Mouse (Mus musculus) fat pad, adult 2 months (tissue): ENCODE measurements around the gene Ppp1r32.
A peak's percentile ranks its signal among the peaks of the same experiment; 100 is the strongest.

Experiments used
- DNase-seq: peaks from one replicate; pipeline ENCODE4 v3.0.0-alpha.2; 2011; ENCODE audit warnings: low read depth, low spot score; ENCODE audit errors: extremely low read depth

The Ppp1r32 gene

DNA sequence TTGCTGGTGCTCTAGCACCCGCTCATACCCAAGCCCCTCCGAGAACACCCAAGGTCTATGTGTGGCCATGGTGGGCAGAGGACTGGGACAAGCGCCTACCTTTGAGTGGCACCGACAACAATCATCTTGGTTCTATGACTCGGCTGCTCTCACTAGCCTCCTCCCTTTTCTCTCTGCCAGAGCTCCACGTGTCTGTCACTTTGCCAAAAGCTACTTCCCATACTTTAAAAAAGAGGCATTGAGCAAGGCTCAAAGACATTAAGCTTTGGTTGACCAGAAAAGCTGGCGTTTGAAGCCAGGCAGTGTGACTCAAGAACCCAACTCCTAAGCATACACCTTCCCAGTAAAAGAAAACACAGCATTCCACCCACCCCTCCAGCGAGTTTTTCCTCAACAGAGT is 24.6 kb downstream of the Ppp1r32 start:
- DNase-seq, result peak; percentile 78

DNA sequence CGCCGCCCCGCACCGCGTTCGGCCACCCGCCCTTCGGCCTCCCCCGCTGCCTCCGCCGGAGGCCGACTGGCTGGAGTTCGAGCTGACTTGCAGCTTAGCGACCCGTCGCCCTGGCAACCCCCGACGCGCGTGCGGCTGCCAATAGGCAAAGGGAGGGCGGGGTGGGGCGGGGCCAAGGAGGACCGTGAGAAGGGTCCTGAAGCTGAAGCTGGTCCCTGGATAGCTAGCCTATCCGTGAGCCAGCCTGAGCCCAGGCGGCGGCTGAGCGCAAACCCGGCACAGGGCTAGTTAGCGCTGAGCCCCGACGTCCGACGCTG is 25.3 kb downstream of the Ppp1r32 start:
- DNase-seq, result no peak

DNA sequence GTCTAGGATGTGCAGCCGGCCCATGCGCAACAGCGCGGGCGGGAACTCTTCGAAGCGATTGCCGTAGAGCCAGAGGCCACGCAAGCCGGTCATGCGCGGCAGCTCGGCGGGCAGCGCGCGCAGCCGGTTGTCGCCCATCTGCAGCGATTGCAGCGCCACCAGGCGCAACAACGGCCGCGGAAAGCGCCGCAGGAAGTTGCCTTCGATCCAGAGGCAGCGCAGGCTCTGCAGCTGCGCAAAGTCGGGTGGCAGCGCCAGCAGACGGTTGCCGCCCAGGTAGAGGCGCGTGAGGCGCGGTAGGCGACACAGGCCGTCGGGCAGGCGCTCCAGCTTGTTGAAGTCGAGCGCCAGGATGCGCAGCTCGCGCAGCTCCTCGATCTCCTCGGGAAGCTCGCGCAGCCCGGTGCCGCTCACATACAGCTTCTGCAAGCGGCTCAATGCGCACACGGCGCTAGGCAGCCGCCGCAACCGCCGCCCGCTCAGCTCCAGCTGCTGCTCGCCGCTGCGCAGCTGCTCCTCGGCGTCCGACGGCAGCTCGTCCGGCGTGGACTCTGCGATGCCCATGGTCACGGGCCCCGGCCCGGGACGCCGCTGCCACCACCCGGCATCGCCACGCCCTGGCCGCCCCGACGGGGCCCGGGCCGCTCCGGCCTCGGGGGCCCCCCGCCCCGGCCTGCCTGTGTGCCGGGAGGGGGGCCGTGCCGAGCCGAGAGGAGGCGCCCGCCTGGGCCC is 25.8 kb downstream of the Ppp1r32 start, which contains the start of gene Lrrc10b:
Lrrc10b (minus strand) TSS at position 722 of the 732 bp plus-strand sequence.
- no peak for DNase-seq

DNA sequence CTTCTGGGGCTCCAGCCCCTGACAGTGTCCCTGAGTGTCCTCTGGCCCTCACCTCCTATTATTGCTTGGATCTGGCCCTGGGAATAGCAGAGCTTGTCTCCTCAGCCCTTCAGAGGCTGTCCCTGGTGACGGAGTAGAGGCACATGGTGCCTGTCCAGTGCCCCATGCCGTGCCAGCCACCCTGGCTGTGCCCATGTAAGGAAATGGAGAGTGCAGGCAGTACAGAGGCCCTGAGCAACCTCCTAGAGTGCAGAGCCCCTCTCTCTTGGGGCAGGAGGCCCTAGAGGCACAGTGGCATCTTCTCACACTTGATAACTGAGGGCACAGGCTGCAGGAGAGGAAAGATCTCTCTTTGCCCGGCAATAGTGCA is 27.3 kb downstream of the Ppp1r32 start:
- no peak for DNase-seq

DNA sequence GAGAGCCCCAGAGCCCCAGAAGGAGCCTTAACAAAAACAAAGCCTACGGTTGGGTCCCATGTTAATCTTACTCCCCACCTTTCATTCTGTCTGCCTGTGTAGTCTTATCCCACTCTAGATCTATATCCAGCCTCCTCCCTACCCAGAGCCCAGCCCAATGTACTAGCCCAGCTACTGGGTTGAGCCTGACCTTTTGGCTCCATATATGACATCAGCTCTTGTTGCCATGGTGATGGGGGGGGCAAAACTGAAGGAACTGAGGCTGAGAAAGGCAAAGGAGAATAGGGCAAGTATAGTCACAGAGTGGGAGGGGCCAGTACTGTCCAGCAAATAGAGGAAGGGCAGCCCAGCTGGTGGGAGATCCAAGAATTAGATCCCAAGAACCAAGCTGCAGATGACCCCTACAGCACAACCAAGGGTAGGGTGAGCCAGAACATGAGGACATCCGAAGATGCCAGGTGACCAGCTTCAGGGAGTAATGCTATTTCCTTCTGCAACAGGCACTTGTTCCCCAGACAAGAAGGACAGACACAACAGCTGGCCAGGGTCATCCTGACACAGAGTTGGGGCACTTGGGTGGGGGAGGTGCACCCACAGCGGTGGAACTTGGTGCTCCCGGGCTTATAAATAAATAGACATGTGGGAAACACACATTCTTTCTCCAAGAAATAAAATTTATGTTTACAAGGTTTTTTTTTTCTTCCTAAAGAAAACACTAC is 27.9 kb downstream of the Ppp1r32 start:
- DNase-seq, result no peak

DNA sequence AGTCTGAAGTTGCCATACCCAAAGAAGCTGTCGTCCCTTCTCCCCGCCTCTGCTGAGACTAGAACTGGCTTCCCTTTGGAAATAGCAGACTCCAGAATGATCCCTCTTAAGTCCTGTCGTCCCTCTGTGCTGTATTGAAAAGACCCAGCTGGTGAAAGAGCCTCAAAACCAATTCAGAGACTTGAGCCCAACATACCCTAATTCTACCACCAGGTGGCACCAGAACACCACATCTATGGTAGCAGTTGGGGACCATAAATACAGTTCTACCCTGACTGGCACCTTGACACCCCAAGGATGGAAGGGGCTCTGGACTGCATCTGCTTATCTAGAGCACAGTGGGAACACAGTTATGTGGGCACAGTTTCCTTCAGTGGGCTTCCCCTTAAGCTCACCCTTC is 33.0 kb downstream of the Ppp1r32 start:
- no peak for DNase-seq

DNA sequence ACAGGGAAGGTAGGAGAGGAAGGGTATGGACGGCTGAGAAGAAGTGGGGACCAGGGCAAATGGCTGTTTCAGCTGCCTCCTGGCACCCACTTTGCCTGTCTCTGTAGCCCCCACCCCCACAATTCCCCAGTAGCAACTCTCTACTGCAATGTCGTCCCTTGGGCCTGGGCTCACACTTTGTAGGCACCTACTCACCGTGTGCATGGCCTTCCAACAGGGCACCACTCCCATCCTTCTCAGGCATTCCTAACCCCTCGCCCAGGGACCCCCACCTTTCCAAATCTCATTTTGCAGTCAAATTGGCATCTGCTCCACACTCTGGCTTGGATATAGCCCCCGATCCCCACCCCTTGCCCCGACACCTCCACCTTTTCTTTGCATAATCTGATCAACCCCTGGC is 33.5 kb downstream of the Ppp1r32 start:
- DNase-seq, result no peak

DNA sequence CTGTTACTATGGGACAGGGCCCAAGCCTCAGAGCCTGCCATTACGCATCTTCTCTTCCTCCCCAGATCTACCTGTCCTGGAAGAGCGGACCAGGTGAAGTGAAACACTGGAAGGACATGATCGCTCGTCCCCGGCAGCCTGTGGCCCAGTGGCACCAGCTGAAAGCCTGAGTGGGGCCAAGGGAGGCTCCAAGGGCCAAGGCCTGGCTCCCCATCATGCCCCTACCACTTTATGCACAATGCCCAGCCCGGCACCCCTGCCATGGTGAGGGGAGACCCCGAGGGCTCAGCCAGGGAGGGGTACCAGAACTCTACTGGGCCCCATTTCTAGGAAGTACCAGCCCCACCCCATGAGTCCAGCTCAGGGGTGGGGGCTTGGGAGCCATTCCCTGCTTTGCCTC is 34.5 kb downstream of the Ppp1r32 start:
- no peak for DNase-seq

DNA sequence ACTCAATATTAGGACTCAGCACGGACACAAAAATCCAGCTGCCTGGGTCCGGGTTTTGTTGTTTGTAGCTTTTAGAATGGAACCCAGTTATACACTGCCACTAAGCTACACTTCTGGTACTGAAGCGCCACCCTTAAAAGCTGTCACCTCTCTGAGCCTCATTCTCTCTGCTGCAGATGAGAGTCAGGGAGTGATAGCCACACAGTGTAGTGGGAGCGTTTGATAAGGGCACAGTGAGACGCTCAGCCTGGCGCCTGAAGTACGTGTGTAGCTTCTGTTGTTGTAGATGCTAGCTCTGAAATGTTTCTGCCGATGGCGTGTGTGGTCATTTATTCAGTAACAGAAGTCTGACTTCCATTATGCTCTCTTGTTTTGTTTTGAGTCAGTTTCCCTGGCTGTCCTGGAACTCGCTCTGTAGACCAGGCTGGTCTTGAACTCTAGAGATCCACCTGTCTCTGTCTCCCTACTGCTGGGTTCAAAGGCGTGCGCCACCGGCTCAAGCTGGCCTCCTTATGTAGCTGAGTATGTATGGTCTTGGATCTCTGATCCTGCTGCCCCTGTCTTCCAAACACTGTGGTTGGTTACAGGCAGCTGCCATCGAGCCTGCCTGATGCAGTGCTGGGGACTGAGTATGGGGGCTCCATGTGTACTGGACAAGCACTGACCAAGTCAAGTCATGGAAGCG is 37.9 kb downstream of the Ppp1r32 start:
- DNase-seq, result no peak

DNA sequence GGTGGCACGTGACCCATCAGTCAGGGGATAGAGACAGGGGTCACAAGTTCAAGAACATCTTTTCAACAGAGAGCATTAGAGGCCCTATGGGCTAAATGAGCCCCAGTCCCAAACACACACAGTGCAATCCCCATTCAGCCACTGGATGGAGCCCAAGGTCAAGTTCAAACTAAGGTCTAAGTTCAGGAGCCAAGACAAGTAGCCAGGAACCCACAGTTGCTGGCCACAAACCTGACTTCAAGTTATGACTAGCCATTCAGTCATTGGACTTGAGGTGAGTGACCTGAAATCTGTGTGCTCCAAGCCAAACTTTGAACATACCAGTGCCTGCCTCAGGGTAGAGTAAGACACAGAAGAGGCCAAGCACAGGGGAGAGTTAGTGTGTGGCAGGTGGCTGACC is 45.2 kb downstream of the Ppp1r32 start:
- DNase-seq, result peak; percentile 86

DNA sequence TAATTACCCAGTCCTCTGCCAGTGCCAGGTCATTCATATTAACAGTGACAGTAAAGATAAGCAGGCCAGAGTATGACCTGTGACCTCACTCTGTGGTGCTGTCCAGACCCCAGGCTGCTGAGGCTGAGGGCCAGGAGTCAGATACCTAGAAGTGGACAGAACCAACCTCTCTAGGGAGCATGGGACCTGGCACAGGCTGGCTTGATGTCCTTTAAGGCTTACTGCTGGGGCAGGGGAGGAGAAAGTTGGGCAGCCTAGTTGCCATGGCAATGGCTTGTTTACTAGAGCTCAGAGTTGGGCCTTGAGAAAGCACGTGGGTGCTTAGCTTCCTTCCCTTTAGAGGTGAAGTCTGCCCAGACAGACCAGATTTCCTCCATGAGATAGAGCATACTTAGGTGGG is 46.0 kb downstream of the Ppp1r32 start:
- DNase-seq, result no peak

DNA sequence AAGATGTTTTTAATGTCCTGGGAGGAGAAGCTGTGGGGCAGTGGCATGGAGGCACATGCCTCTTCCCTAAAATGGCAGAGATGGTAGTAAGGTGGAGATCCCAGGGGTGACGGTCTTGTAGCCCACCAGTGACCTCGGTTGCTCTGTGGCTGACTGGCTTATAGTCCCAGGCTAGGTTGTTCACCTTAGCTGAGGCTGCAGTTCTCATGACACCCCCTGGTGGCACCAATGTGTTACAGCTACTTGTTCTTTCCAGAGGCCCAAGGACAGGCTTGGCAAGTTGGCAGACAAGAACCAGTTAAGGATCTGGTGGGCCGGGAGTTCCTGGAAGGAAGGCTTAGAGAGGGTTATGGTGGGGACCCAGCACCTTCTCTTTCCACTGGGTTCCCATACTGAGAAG is 46.8 kb downstream of the Ppp1r32 start:
- no peak for DNase-seq

DNA sequence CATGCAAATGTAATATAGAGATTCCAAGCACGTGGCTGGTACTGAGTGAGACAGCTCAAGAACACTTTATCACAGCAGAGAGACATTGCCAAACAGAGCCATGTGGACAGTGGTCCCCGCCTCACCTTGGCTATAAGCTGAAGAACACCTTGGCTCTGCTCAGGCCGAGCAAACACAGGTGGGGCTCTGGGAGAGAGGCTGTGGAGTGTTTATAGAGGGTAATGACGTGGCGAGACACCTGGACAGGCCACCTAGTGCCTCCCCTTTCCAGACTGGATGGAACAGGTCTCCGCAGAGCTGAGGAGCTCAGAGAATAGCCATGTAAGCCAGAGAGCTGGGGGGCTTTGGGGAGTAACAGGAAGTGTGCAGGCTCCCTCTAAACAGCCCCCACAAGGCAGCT is 47.8 kb downstream of the Ppp1r32 start:
- DNase-seq, result no peak

DNA sequence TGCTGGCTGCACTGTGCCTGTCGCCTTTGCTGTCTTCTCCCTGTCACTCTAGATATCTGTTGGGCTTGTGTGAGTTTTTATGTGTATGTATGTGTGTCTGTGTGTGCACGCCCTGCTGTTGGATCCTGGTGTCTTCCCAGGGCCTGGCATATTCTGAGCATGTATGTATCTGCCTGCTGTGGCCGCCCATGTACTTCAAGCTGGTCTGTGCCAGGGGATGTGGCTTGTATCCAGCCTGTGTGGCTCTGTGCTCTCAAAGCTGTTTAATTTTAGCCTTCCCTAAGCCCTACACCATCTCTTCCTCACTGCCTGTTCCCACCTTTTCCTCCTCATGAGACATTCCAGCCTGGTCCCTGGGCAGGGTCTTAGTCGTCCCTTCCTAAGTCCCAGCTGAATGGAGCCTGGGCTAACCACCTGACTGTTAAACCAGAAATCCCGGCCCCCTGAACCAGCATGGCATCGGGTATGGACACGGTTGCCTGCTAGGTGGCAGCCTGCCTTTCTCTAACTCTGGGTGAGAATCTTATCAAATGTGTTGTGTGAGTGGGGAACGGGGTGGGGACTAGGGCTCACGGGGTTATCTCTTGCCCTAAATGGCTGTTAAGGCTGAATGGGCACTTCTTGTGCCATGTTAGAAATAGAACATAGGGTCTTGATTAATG is 48.7 kb downstream of the Ppp1r32 start:
- DNase-seq, result no peak

DNA sequence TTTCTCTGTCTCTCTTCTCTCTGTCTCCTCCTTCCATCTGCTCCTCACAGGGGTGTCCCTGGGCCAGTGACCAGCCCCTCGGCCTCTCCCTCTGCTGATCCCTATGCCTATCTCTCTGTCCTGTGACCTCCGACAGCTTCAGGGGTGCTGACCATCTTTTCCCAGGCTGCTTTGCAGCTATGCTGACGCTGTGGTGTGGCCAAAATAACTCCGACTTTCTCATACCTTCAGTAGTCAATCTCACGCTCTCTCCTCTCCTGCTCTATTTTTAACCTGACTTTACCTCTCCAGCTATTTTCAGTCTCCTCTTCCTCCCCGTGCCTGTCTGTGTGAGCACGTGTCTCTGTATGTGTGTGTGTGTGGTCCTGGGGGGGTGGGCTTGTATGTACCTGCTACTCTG is 49.5 kb downstream of the Ppp1r32 start:
- no peak for DNase-seq

DNA sequence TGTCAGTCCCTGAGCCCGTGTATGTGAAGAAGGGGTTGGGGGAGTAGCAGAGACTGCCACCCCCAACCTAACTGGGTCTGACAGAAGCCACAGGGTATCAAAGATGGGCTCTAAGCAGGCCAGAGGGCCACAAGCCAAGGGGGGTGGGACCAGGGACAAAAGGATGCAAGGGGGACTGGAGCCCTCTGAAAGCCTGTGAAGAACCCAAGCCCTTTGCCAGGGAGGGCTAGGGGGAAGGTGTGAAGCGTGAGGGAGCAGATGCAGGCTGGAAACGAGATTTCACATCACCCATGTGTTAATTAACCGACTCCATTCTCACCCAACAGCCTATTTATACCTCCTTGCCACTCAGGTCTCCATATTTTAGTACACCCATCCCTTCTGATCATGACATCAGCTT is 50.9 kb downstream of the Ppp1r32 start:
- no peak for DNase-seq

DNA sequence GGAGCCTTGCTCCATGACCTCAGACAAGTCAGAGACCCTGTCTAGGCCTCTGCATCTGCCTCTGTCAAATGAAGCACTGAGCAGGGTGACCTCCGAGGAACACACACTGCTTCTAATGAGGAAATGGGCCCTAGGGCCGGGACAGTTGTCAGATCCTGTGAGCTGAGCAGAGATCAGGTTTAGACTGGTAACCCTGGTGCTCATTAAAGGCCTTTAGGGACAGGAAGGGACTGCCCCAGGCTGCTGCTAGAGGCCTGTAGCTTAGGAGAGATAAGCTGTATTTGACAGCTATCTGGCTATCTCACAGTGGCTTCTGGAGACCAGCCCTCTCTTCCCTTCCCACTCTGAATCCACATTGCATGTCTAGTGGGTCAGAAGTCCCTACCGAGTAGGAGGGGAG is 51.3 kb downstream of the Ppp1r32 start:
- DNase-seq, result no peak

DNA sequence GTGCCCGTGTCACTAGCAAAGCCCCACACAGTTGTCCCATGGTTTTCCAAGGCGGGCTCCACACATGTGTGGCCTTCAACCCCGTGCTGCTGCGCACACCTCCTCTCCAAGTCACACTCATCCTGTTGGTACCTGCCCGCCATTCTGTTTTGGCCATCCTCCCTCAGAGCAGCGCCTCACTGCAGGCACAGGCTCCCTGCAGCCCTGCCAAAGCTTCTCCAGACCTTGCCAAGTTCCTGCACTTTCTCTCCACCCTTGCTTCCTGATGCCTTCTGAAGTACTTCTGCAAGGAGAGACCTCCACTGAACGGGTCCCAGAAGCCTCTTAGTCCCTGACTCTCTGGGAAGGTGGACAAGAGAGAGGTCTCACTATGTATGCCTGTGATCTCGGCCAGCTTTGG is 53.4 kb downstream of the Ppp1r32 start:
- DNase-seq, result no peak

DNA sequence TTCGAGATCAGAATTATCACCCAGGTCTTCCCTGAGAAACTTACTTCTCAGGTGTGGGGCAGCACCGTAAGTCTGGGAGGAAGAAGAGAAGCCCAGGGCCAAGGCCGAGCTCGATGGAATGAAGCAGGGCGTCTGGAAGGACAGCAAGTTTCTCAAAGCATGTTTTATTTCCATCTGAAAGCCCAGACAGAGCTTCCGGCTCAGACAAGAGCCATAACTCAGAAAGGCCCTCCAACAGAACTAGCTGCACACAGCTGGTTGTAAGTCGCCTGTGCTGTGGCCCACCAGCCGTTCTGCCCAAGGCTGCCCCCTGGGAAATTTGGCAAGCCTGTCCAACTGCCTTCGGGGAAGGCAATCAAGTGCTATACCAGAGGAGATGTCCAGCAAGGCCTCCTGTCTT is 55.3 kb downstream of the Ppp1r32 start:
- DNase-seq, result no peak

DNA sequence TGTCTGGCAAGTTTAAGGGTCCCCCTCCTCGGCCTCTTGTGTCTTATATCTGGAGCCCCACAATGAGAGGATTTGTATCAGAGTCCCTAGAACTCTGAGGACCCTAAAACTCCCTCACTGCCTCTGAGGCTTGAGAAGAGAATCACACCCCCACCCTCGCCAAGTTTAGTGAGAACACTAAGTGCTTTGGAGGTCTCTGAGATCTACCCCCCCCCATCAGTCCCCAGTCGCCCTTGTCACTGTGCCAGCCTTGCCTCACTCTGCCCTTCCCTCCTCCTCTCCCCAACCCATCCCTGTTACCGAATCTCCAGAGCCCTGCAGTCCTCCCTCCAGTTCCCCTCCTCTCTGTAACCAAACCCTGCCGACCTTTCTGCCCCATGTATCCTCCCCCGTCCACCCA is 55.9 kb downstream of the Ppp1r32 start:
- DNase-seq, result no peak

DNA sequence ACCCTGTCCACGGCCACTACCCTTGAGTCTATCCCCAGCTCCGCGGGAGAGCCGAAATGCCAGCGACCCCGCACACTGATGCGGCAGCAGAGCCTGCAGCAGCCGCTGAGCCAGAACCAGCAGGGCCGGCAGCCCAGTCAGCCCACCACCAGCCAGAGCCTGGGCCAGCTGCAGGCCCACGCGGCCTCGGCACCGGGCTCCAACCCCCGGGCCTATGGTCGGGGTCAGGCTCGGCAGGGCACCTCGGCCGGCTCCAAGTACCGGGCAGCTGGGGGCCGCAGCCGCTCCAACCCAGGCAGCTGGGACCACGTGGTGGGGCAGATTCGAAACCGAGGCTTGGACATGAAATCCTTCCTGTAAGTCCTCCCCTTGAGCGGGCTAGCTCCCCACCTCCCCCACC is 56.4 kb downstream of the Ppp1r32 start:
- DNase-seq, result no peak
